Mouse (Mus musculus): ENCODE results near the gene Gm20671.
"Not testable (repeated sequence)": the region's sequence is repeated elsewhere in the genome, so short reads cannot be mapped to it uniquely, and the experiment has no call there.

The Gm20671 gene

GRCm38 (mm10) chr5:32785313-32785915, 41.5 kb downstream of the Gm20671 start, which contains the start of gene Pisd:
Gene Pisd (minus strand): TSS chr5:32785646.
- peak; percentile 87 to 92 for DNase-seq (ENCODE audit: low spot score in 2 of 2)

GRCm38 (mm10) chr5:32784726-32785125, 42.2 kb downstream of the Gm20671 start:
- DNase-seq (ENCODE audit: low spot score in 2 of 2) = no peak

- no peak for DNase-seq (ENCODE audit: low spot score in 2 of 2)
Observed at GRCm38 (mm10) chr5:32781596-32781995, 45.3 kb downstream of the Gm20671 start.

GRCm38 (mm10) chr5:32778168-32778567, 48.7 kb downstream of the Gm20671 start:
- no peak for DNase-seq (ENCODE audit: low spot score in 2 of 2)

GRCm38 (mm10) chr5:32772361-32772760, 54.5 kb downstream of the Gm20671 start:
- DNase-seq (ENCODE audit: low spot score in 2 of 2) = no peak

- DNase-seq (ENCODE audit: low spot score in 2 of 2) = no peak
Observed at GRCm38 (mm10) chr5:32767636-32768373, 59.1 kb downstream of the Gm20671 start.

- DNase-seq (ENCODE audit: low spot score in 2 of 2) = no peak
Observed at GRCm38 (mm10) chr5:32767004-32767403, 59.9 kb downstream of the Gm20671 start.

GRCm38 (mm10) chr5:32761566-32762140, 65.3 kb downstream of the Gm20671 start:
- DNase-seq (ENCODE audit: low spot score in 2 of 2) = no peak

GRCm38 (mm10) chr5:32760787-32761186, 66.1 kb downstream of the Gm20671 start:
- DNase-seq (ENCODE audit: low spot score in 2 of 2) = no peak

GRCm38 (mm10) chr5:32760352-32760751, 66.6 kb downstream of the Gm20671 start:
- not testable (repeated sequence) for DNase-seq (ENCODE audit: low spot score in 2 of 2)

GRCm38 (mm10) chr5:32759662-32760061, 67.2 kb downstream of the Gm20671 start:
- DNase-seq (ENCODE audit: low spot score in 2 of 2) = no peak

GRCm38 (mm10) chr5:32756141-32756540, 70.8 kb downstream of the Gm20671 start:
- DNase-seq (ENCODE audit: low spot score in 2 of 2) = no peak

- no peak for DNase-seq (ENCODE audit: low spot score in 2 of 2)
Observed at GRCm38 (mm10) chr5:32751736-32752135, 75.2 kb downstream of the Gm20671 start.

GRCm38 (mm10) chr5:32748936-32749335, 78.0 kb downstream of the Gm20671 start:
- DNase-seq (ENCODE audit: low spot score in 2 of 2) = no peak

- DNase-seq (ENCODE audit: low spot score in 2 of 2) = peak in 1 of 2 experiments; percentile 41
Observed at GRCm38 (mm10) chr5:32747650-32748375, 79.1 kb downstream of the Gm20671 start.

- peak in 1 of 2 experiments; percentile 18 for DNase-seq (ENCODE audit: low spot score in 2 of 2)
Observed at GRCm38 (mm10) chr5:32745705-32746655, 80.9 kb downstream of the Gm20671 start.

- DNase-seq (ENCODE audit: low spot score in 2 of 2) = peak in 1 of 2 experiments; percentile 63
Observed at GRCm38 (mm10) chr5:32742149-32742548, 84.8 kb downstream of the Gm20671 start.

- not testable (repeated sequence) for DNase-seq (ENCODE audit: low spot score in 2 of 2)
Observed at GRCm38 (mm10) chr5:32741377-32741776, 85.5 kb downstream of the Gm20671 start.

- DNase-seq (ENCODE audit: low spot score in 2 of 2) = not testable (repeated sequence)
Observed at GRCm38 (mm10) chr5:32740850-32741249, 86.1 kb downstream of the Gm20671 start.

- DNase-seq (ENCODE audit: low spot score in 2 of 2) = no peak
Observed at GRCm38 (mm10) chr5:32740138-32740537, 86.8 kb downstream of the Gm20671 start.

GRCm38 (mm10) chr5:32736770-32737169, 90.1 kb downstream of the Gm20671 start:
- DNase-seq (ENCODE audit: low spot score in 2 of 2) = not testable (repeated sequence)
